In the genomic region with DNA sequence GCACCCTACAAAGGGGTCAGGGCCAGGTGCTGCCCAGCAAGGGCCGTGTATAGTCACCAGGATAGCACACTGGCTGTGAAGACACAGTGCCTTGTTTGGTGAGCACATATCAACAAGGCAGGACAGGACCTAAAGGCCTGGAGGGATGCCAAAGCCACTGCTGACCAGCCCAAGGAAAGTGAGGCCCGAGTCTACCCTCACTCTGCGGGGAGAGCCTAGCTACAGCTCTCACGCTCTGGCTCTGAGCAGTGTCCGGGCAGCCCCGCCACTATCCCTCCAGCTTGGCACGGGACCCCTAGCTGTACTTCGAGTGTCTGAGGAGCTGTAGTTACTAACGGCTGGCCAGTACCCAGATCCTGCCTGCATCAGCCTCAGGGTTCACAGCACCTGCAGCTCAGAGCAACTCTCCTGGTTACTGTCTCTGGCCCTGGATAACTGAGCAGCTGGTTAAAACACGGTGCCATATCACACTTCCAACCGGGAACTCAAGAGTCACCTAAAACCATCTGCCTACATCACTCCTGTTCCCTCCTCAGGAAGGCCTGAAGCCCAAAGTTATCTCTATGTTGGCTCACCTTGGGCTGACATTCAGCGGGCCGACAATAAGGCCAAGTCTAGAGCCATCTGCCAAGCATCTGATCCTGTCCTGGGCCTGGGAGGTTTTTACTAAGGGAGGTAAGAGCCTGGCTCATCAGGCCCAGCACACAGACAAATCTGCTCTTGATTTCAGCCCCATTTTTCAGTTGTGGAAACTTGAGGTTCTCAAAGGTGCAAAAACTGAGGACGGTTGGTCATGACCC, we compare ENCODE assay signal across 19 mouse cellular contexts. TPM values are rescaled to one million over a fixed set of nuclear protein-coding genes. Genes with fewer than 3 reads are reported as not detected.
DNase-seq lines count a peak whose midpoint lies in the region; ATAC-seq and TF ChIP-seq lines count a peak whose summit lies in the region.
"Had no signal": no experiment of that assay in that cellular context is flagged by ENCODE, and none has a peak within 500 bp of the region (broad histone marks: within the 10 kb centered on the region; RNA-seq: fewer than 3 reads in every experiment).

No protein-coding gene starts in this region.

- no peak overlapping the region for H3K4me2 ChIP-seq in forebrain, embryonic 13.5 days
- no peak overlapping the region for H3K4me2 ChIP-seq in forebrain, embryonic 15.5 days (replicated peaks)
- no peak overlapping the region for H3K4me2 ChIP-seq in limb, embryonic 13.5 days (replicated peaks)
- H3K4me2 ChIP-seq in liver, postnatal 0 days (ENCODE audit: low read depth, low read length): no peak overlapping the region
- H3K4me2 ChIP-seq: heart, embryonic 11.5 days; liver, embryonic 13.5 days; midbrain, embryonic 12.5 days had no signal

- H3K4me3 ChIP-seq in forebrain, embryonic 13.5 days: no peak overlapping the region
- H3K4me3 ChIP-seq in forebrain, embryonic 15.5 days: no peak overlapping the region
- no peak overlapping the region for H3K4me3 ChIP-seq in limb, embryonic 13.5 days
- no peak overlapping the region for H3K4me3 ChIP-seq in limb, embryonic 10.5 days
- no peak overlapping the region for H3K4me3 ChIP-seq in liver, postnatal 0 days (ENCODE audit: low read depth, low read length)
- H3K4me3 ChIP-seq: left cerebral cortex, adult 2 months; liver, embryonic 13.5 days; midbrain, embryonic 12.5 days had no signal

- H3K9me3 ChIP-seq in forebrain, embryonic 13.5 days (replicated peaks): no peaks in the 10 kb centered on the region
- H3K9me3 ChIP-seq in forebrain, embryonic 15.5 days: no peaks in the 10 kb centered on the region
- H3K9me3 ChIP-seq in limb, embryonic 13.5 days: no peaks in the 10 kb centered on the region
- H3K9me3 ChIP-seq in limb, embryonic 10.5 days (replicated peaks): no peaks in the 10 kb centered on the region
- H3K9me3 ChIP-seq in liver, postnatal 0 days (ENCODE audit: low read length): no peaks in the 10 kb centered on the region
- H3K9me3 ChIP-seq: liver, embryonic 13.5 days; midbrain, embryonic 12.5 days had no signal

- no peak for DNase-seq in limb, embryonic 10.5 days (ENCODE audit: low spot score)
- peak; percentile 32 for DNase-seq in MN1 (ENCODE audit: low spot score)
- peak; percentile 15 for DNase-seq in brain, embryonic 14.5 days (ENCODE audit: low read depth)
- DNase-seq in liver, postnatal 0 days: no peak
- DNase-seq: adrenal gland, postnatal 10 days; cerebellum, adult 11-12 months; kidney, adult 9 months; kidney, postnatal 25 days; left cerebral cortex, postnatal 4 days; liver, embryonic 13.5 days; right cerebral cortex, postnatal 4 days had no signal

- H3K27me3 ChIP-seq in forebrain, embryonic 13.5 days: no peaks in the 10 kb centered on the region
- H3K27me3 ChIP-seq in forebrain, embryonic 15.5 days: no peaks in the 10 kb centered on the region
- H3K27me3 ChIP-seq in limb, embryonic 13.5 days: no peaks in the 10 kb centered on the region
- H3K27me3 ChIP-seq in limb, embryonic 10.5 days (ENCODE audit: low read depth, poor library complexity, severe bottlenecking): no peaks in the 10 kb centered on the region
- H3K27me3 ChIP-seq in liver, postnatal 0 days (ENCODE audit: insufficient read depth, low read length): no peaks in the 10 kb centered on the region
- H3K27me3 ChIP-seq: liver, embryonic 13.5 days; midbrain, embryonic 12.5 days; Patski had no signal

- TF ChIP-seq EP300 in liver, postnatal 0 days (IDR thresholded peaks at IDR 0.05; ENCODE audit: low read depth): no peak

- ATAC-seq in forebrain, embryonic 13.5 days: no peak
- no peak for ATAC-seq in forebrain, embryonic 15.5 days (replicated peaks)
- ATAC-seq in limb, embryonic 13.5 days (ENCODE audit: low FRiP score, low read depth): no peak
- no peak for ATAC-seq in liver, postnatal 0 days
- ATAC-seq: inflammation-experienced regulatory T-cells, adult 6 months; Patski had no signal

- TF ChIP-seq CTCF in brain, embryonic 14.5 days (IDR thresholded peaks at IDR 0.05; ENCODE audit: borderline replicate concordance, extremely low read depth, insufficient read depth, insufficient read length): no peak
- TF ChIP-seq CTCF in liver, postnatal 0 days (IDR thresholded peaks at IDR 0.05; ENCODE audit: low read depth): no peak

- peak overlapping the region; percentile 25; the same call in 1 of the 2 replicates for H3K27ac ChIP-seq in forebrain, embryonic 13.5 days
- H3K27ac ChIP-seq in forebrain, embryonic 15.5 days (replicated peaks): no peak overlapping the region
- no peak overlapping the region for H3K27ac ChIP-seq in limb, embryonic 13.5 days
- H3K27ac ChIP-seq in limb, embryonic 10.5 days: no peak overlapping the region
- H3K27ac ChIP-seq in liver, postnatal 0 days (ENCODE audit: low read depth): no peak overlapping the region
- H3K27ac ChIP-seq: left cerebral cortex, adult 2 months; liver, embryonic 13.5 days had no signal

- 90% methylated on average over 14 of the region's 14 CpGs for WGBS in forebrain, embryonic 13.5 days
- WGBS in forebrain, embryonic 15.5 days: 84% methylated on average over 14 of the region's 14 CpGs
- WGBS in limb, embryonic 13.5 days: 85% methylated on average over 14 of the region's 14 CpGs
- WGBS in limb, embryonic 10.5 days: 89% methylated on average over 14 of the region's 14 CpGs
- WGBS in liver, postnatal 0 days (ENCODE audit: insufficient replicate concordance): 88% methylated on average over 14 of the region's 14 CpGs

- peaks cover 21% of the 10 kb centered on the region for H3K4me1 ChIP-seq in forebrain, embryonic 13.5 days
- H3K4me1 ChIP-seq in forebrain, embryonic 15.5 days: peaks cover 21% of the 10 kb centered on the region
- H3K4me1 ChIP-seq in limb, embryonic 13.5 days: peaks cover 15% of the 10 kb centered on the region
- peaks cover 24% of the 10 kb centered on the region for H3K4me1 ChIP-seq in limb, embryonic 10.5 days
- H3K4me1 ChIP-seq in liver, postnatal 0 days (ENCODE audit: insufficient read depth): peaks cover 9% of the 10 kb centered on the region

- TF ChIP-seq POLR2A in brain, embryonic 14.5 days (IDR thresholded peaks at IDR 0.05; ENCODE audit: borderline replicate concordance, extremely low read depth, insufficient read depth, insufficient read length, poor library complexity, severe bottlenecking): no peak

- H3K36me3 ChIP-seq in forebrain, embryonic 13.5 days (ENCODE audit: poor library complexity, severe bottlenecking): peaks cover 76% of the 10 kb centered on the region
- H3K36me3 ChIP-seq in forebrain, embryonic 15.5 days: peaks cover 69% of the 10 kb centered on the region
- H3K36me3 ChIP-seq in limb, embryonic 13.5 days: peaks cover 72% of the 10 kb centered on the region
- H3K36me3 ChIP-seq in limb, embryonic 10.5 days: peaks cover 76% of the 10 kb centered on the region
- H3K36me3 ChIP-seq in liver, postnatal 0 days (replicated peaks; ENCODE audit: insufficient read depth, low read length): peaks cover 58% of the 10 kb centered on the region

- peak overlapping the region; percentile 22 for H3K9ac ChIP-seq in forebrain, embryonic 13.5 days
- no peak overlapping the region for H3K9ac ChIP-seq in forebrain, embryonic 15.5 days (replicated peaks)
- peak overlapping the region; percentile 53; the same call in 1 of the 2 replicates for H3K9ac ChIP-seq in limb, embryonic 13.5 days
- no peak overlapping the region for H3K9ac ChIP-seq in liver, postnatal 0 days (replicated peaks)
- H3K9ac ChIP-seq: liver, embryonic 13.5 days had no signal

RNA-seq across cellular contexts. Expression of a gene that starts 4.9 kb away (rescaled TPM):
- 314 and 335 TPM in 2 replicates for polyA plus RNA-seq in forebrain, embryonic 13.5 days (2015; fragmentation: Nextera tagmentation; extraction: Ambion mirVana)
- polyA plus RNA-seq in forebrain, embryonic 15.5 days (2015; fragmentation: Nextera tagmentation; extraction: Ambion mirVana): 376 and 383 TPM in 2 replicates
- 135 and 137 TPM in 2 replicates for polyA plus RNA-seq in limb, embryonic 13.5 days (2015; fragmentation: Nextera tagmentation; extraction: Ambion mirVana)
- polyA plus RNA-seq in limb, embryonic 10.5 days (2016; fragmentation: Nextera tagmentation; extraction: Ambion mirVana): 170 TPM in 2 replicates
- polyA plus RNA-seq in brain, embryonic 14.5 days (2012; rRNA removed): 246 and 277 TPM in 2 replicates
- polyA plus RNA-seq in liver, postnatal 0 days (2015; fragmentation: Nextera tagmentation; extraction: Ambion mirVana): 21.4 and 24.2 TPM in 2 replicates

RNA-seq across cellular contexts. Expression of a gene that starts 15.1 kb away (rescaled TPM):
- polyA plus RNA-seq in forebrain, embryonic 13.5 days (2015; fragmentation: Nextera tagmentation; extraction: Ambion mirVana): 0.45 and 0.49 TPM in 2 replicates
- 0.55 and 0.98 TPM in 2 replicates for polyA plus RNA-seq in forebrain, embryonic 15.5 days (2015; fragmentation: Nextera tagmentation; extraction: Ambion mirVana)
- polyA plus RNA-seq in limb, embryonic 13.5 days (2015; fragmentation: Nextera tagmentation; extraction: Ambion mirVana): 2.1 TPM in 2 replicates
- polyA plus RNA-seq in limb, embryonic 10.5 days (2016; fragmentation: Nextera tagmentation; extraction: Ambion mirVana): 1.2 and 1.4 TPM in 2 replicates
- 1.3 and 1.9 TPM in 2 replicates for polyA plus RNA-seq in brain, embryonic 14.5 days (2012; rRNA removed)
- 0.11 and 0.32 TPM in 2 replicates for polyA plus RNA-seq in liver, postnatal 0 days (2015; fragmentation: Nextera tagmentation; extraction: Ambion mirVana)
- polyA plus RNA-seq: inflammation-experienced regulatory T-cells, adult 6 months had no signal

RNA-seq across cellular contexts. Expression of a gene that starts 21.3 kb away (rescaled TPM):
- 49.2 and 53.6 TPM in 2 replicates for polyA plus RNA-seq in forebrain, embryonic 13.5 days (2015; fragmentation: Nextera tagmentation; extraction: Ambion mirVana)
- 46.8 and 46.9 TPM in 2 replicates for polyA plus RNA-seq in forebrain, embryonic 15.5 days (2015; fragmentation: Nextera tagmentation; extraction: Ambion mirVana)
- polyA plus RNA-seq in limb, embryonic 13.5 days (2015; fragmentation: Nextera tagmentation; extraction: Ambion mirVana): 69.1 and 71.6 TPM in 2 replicates
- polyA plus RNA-seq in limb, embryonic 10.5 days (2016; fragmentation: Nextera tagmentation; extraction: Ambion mirVana): 116 and 156 TPM in 2 replicates
- polyA plus RNA-seq in brain, embryonic 14.5 days (2012; rRNA removed): 23.4 and 25.5 TPM in 2 replicates
- polyA plus RNA-seq in liver, postnatal 0 days (2015; fragmentation: Nextera tagmentation; extraction: Ambion mirVana): 18.3 and 19.3 TPM in 2 replicates

RNA-seq across cellular contexts. Expression of a gene that starts 25.0 kb away (rescaled TPM):
- 4.1 and 4.4 TPM in 2 replicates for polyA plus RNA-seq in forebrain, embryonic 13.5 days (2015; fragmentation: Nextera tagmentation; extraction: Ambion mirVana)
- 6.0 and 7.6 TPM in 2 replicates for polyA plus RNA-seq in forebrain, embryonic 15.5 days (2015; fragmentation: Nextera tagmentation; extraction: Ambion mirVana)
- polyA plus RNA-seq in limb, embryonic 13.5 days (2015; fragmentation: Nextera tagmentation; extraction: Ambion mirVana): 3.1 and 3.7 TPM in 2 replicates
- 1.8 and 2.1 TPM in 2 replicates for polyA plus RNA-seq in limb, embryonic 10.5 days (2016; fragmentation: Nextera tagmentation; extraction: Ambion mirVana)
- 2.0 and 2.3 TPM in 2 replicates for polyA plus RNA-seq in brain, embryonic 14.5 days (2012; rRNA removed)
- polyA plus RNA-seq in liver, postnatal 0 days (2015; fragmentation: Nextera tagmentation; extraction: Ambion mirVana): 0.26 and 0.38 TPM in 2 replicates

RNA-seq across cellular contexts. Expression of a gene that starts 25.9 kb away (rescaled TPM):
- 12.4 and 13.1 TPM in 2 replicates for polyA plus RNA-seq in forebrain, embryonic 13.5 days (2015; fragmentation: Nextera tagmentation; extraction: Ambion mirVana)
- 21.7 and 22.9 TPM in 2 replicates for polyA plus RNA-seq in forebrain, embryonic 15.5 days (2015; fragmentation: Nextera tagmentation; extraction: Ambion mirVana)
- polyA plus RNA-seq in limb, embryonic 13.5 days (2015; fragmentation: Nextera tagmentation; extraction: Ambion mirVana): 4.3 and 4.9 TPM in 2 replicates
- 2.2 and 3.2 TPM in 2 replicates for polyA plus RNA-seq in limb, embryonic 10.5 days (2016; fragmentation: Nextera tagmentation; extraction: Ambion mirVana)
- polyA plus RNA-seq in brain, embryonic 14.5 days (2012; rRNA removed): 328 and 336 TPM in 2 replicates
- polyA plus RNA-seq in liver, postnatal 0 days (2015; fragmentation: Nextera tagmentation; extraction: Ambion mirVana): not detected in 2 replicates
- polyA plus RNA-seq: liver, embryonic 13.5 days had no signal

Comparison
In these comparisons a context has a peak if more than half of its experiments do, and no peak if none do; other contexts are left out.
1. H3K9ac ChIP-seq: peak in forebrain, embryonic 13.5 days (single experiment) and limb, embryonic 13.5 days (single experiment); none in forebrain, embryonic 15.5 days (single experiment) and liver, postnatal 0 days (single experiment).
2. DNase-seq: peak in MN1 (single experiment) and brain, embryonic 14.5 days (single experiment); none in limb, embryonic 10.5 days (single experiment) and liver, postnatal 0 days (single experiment).